Mouse (Mus musculus) stomach, postnatal 0 days (tissue): Measurements from ENCODE around the gene Cav3.

ENCODE experiments used
- CTCF ChIP-seq: IDR thresholded peaks from 2 replicates; pipeline ENCODE4 v1.5.1; 2016; ENCODE audit warnings: antibody characterized with exemption, low read depth, mild to moderate bottlenecking, moderate library complexity
- EP300 ChIP-seq: optimal IDR thresholded peaks from 2 replicates; pipeline ENCODE3; 2016; ENCODE audit warnings: antibody characterized with exemption

DNA sequence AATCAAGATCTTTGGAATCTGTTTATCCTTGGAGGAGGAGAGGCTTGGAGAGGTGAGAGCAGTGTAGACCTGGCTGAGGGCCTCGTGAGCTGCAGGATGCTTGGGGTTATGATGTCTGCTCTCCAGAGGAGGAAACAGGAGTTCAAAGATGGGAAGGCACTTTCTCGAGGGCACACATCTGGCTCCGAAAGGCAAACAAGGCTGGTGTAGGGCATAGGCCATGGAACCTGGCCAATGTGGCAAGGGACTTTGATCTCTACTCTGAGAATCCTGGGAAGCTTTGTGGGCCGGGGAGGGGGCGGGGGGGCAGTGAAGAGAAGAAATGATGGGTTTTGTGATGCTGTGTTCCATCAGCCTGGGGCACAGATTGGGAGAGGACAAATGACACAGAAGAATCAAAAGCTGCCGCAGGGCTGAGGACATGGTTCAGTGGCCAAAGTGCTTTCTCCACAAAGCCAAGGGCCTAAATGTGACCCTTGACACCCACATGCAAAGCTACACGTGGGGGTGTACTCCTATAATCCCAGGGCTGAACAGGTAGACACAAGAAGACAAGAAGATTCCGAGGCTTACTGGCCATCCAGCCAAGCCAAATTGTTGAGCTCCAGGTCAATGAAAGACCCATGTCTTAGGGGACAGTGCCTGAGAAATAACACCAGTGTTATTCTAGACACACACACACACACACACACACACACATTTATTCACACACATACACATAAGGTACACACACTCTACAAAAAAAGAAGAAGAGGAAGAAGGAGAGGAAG is 37.2 kb downstream of the Cav3 start:
- no peak for TF ChIP-seq EP300
- no peak for TF ChIP-seq CTCF
